Mouse (Mus musculus) thymus, postnatal 36 days (tissue): ENCODE data around the gene Fiz1.
"Not testable (repeated sequence)": the region's sequence is repeated elsewhere in the genome, so short reads cannot be mapped to it uniquely, and the experiment has no call there.

Experiments
- DNase-seq, 2 experiments: peaks; one replicate each; pipeline ENCODE4 v3.0.0; 2022; ENCODE audit warnings: mixed read lengths in 2 of 2

Fiz1 gene

GRCm38 (mm10) chr7:5037467-5037866, 23.0 kb upstream of the Fiz1 start:
- DNase-seq = no peak

GRCm38 (mm10) chr7:5037026-5037425, 22.5 kb upstream of the Fiz1 start:
- DNase-seq = no peak

- no peak for DNase-seq
Measured at GRCm38 (mm10) chr7:5036136-5036535, 21.6 kb upstream of the Fiz1 start.

- DNase-seq = no peak
Measured at GRCm38 (mm10) chr7:5035628-5036027, 21.1 kb upstream of the Fiz1 start.

- no peak for DNase-seq
Measured at GRCm38 (mm10) chr7:5033818-5034217, 19.3 kb upstream of the Fiz1 start, which contains the start of gene 4632433K11Rik. TSS of gene 4632433K11Rik (plus strand) at chr7:5034118.

- DNase-seq = no peak
Measured at GRCm38 (mm10) chr7:5031496-5031895, 17.0 kb upstream of the Fiz1 start.

- peak in 1 of 2 experiments; percentile 19 for DNase-seq
Measured at GRCm38 (mm10) chr7:5030554-5031275, 16.2 kb upstream of the Fiz1 start.

- no peak for DNase-seq
Measured at GRCm38 (mm10) chr7:5029946-5030345, 15.4 kb upstream of the Fiz1 start.

- DNase-seq = no peak
Measured at GRCm38 (mm10) chr7:5029543-5029942, 15.0 kb upstream of the Fiz1 start.

- peak in 1 of 2 experiments; percentile 15 for DNase-seq
Measured at GRCm38 (mm10) chr7:5021197-5021596, 6.7 kb upstream of the Fiz1 start.

- no peak for DNase-seq
Measured at GRCm38 (mm10) chr7:5020685-5021084, 6.2 kb upstream of the Fiz1 start.

- DNase-seq = peak; percentile 99 to 100
Measured at GRCm38 (mm10) chr7:5020000-5020681, 5.6 kb upstream of the Fiz1 start, which contains the start of the genes Zfp865 and Ccdc106. TSS of gene Zfp865 (plus strand) at chr7:5020376. TSS of gene Ccdc106 (plus strand) at chr7:5020553.

GRCm38 (mm10) chr7:5019576-5019975, 5.1 kb upstream of the Fiz1 start:
- DNase-seq = peak in 1 of 2 experiments; percentile 39

- no peak for DNase-seq
Measured at GRCm38 (mm10) chr7:5017931-5018330, 3.4 kb upstream of the Fiz1 start.

GRCm38 (mm10) chr7:5017352-5017751, 2.9 kb upstream of the Fiz1 start:
- peak; percentile 31 to 53 for DNase-seq

GRCm38 (mm10) chr7:5016920-5017319, 2.4 kb upstream of the Fiz1 start:
- no peak for DNase-seq

- DNase-seq = no peak
Measured at GRCm38 (mm10) chr7:5016057-5016456, 1.6 kb upstream of the Fiz1 start.

- peak; percentile 96 to 97 for DNase-seq
Measured at GRCm38 (mm10) chr7:5015118-5016001, 863 bp upstream of the Fiz1 start, which contains the start of gene Gm44973. TSS of gene Gm44973 (plus strand) at chr7:5015496.

- DNase-seq = peak in 1 of 2 experiments; percentile 20
Measured at GRCm38 (mm10) chr7:5012681-5013513, 1.6 kb downstream of the Fiz1 start.

GRCm38 (mm10) chr7:5008229-5008628, 6.3 kb downstream of the Fiz1 start:
- DNase-seq = no peak

GRCm38 (mm10) chr7:5002876-5003275, 11.6 kb downstream of the Fiz1 start:
- DNase-seq = not testable (repeated sequence)

GRCm38 (mm10) chr7:4999876-5000275, 14.6 kb downstream of the Fiz1 start:
- DNase-seq = peak; percentile 40 to 44
